Mouse (Mus musculus): ENCODE data around the gene Hoxd11.

Hoxd11 gene

DNA sequence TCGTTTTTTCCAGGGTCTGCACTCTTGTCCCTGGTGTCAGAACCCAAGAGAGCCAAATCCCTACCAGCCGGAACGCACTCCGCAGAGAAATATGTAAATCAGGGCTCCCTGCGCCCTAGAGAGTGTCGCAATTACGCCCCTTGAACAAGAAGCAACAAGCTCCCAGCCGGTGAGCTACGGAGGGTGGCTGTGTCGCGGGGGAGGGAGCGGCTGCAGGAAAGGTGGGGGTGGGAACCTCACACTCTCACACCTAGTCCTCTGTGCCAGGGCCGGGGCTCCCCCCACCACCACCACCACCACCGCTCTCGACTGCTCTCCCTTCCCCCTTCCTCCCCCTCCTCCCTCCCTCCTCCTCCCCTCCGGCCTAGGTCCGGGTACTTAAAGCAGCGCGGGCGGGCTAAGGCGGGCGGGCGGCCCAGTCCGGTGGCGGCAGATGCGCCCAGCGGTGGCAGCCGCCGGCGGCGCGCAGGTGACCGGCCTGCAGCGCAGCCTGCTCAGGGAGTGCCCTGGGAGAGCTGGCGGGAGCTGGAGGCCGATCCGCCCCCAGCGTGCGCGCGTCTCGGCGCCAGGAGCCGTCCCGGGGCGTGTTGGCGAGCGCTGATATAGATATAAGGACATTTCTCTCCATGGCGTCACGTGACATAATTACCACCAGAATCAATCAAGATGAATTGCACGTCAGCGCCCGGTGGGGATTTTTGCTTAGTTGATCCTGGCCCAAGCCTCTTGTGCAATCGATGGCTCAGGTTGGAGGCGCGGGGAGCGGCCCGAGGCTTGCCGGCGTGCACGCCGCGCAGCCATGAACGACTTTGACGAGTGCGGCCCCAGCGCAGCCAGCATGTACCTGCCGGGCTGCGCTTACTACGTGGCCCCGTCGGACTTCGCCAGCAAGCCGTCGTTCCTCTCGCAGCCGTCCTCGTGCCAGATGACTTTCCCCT lies 2.5 kb downstream of the Hoxd11 start:
- DNase-seq (ENCODE audit: inconsistent ontology term), result no peak

GRCm38 (mm10) chr2:74682796-74683195 lies 3.4 kb downstream of the Hoxd11 start:
- no peak for DNase-seq (ENCODE audit: inconsistent ontology term)

DNA sequence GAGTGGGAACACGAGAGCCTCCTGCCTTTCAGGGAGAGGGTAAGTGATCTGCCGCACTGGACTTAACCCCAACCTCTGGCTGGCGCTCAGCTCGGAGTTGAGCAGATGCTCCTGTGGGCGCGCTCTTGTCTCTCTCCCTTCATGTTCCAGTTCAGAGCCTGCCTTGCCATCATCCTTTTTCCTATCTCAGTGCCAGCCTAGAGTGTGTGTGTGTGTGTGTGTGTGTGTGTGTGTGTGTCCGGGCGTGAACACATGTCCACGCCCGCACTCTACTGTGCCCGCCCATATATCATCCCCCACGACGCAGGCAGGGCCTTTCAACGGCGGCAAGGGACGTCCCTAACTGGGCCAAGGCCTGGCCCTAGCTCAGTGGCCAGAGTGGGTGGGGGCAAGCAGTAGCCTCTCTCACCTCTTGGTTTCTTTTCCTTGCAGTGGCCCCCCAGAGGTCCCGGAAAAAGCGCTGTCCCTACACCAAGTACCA lies 4.2 kb downstream of the Hoxd11 start:
- DNase-seq (ENCODE audit: inconsistent ontology term), result no peak

GRCm38 (mm10) chr2:74684106-74684505 lies 4.7 kb downstream of the Hoxd11 start:
- no peak for DNase-seq (ENCODE audit: inconsistent ontology term)

GRCm38 (mm10) chr2:74685059-74685603 lies 5.8 kb downstream of the Hoxd11 start:
- DNase-seq (ENCODE audit: inconsistent ontology term), result no peak

DNA sequence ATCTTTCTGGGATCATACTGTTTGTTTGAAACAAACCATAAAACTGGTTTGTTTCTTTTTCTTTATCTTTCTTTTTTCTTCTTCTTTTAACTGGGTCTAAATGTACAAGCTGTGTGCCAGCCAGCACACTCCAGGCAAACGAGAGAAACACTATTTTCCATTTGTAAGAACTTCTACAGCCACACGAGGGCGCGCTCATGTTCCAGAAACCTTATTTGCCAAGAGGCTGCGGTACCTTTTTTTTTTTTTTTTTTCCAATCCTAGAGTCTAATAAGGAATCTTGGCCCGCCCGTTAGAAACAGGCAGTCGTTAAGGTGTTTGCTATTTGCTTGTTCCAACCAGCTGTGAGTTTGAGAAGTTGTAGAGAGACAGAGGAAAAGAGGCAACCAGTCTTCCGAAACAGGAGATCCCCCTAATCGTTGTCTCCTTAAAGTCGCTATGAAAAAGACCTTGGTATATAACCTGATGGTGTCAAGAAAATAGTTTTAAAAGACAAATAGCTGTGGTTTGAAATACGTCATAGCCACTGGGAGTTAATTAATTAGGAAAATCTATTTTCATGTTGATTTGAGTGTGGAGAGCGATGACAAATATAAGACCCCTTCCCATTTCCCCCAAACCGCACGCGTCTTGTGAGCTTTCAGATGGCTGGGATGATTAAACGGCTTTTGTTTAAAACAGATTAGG lies 7.1 kb downstream of the Hoxd11 start:
- no peak for DNase-seq (ENCODE audit: inconsistent ontology term)

DNA sequence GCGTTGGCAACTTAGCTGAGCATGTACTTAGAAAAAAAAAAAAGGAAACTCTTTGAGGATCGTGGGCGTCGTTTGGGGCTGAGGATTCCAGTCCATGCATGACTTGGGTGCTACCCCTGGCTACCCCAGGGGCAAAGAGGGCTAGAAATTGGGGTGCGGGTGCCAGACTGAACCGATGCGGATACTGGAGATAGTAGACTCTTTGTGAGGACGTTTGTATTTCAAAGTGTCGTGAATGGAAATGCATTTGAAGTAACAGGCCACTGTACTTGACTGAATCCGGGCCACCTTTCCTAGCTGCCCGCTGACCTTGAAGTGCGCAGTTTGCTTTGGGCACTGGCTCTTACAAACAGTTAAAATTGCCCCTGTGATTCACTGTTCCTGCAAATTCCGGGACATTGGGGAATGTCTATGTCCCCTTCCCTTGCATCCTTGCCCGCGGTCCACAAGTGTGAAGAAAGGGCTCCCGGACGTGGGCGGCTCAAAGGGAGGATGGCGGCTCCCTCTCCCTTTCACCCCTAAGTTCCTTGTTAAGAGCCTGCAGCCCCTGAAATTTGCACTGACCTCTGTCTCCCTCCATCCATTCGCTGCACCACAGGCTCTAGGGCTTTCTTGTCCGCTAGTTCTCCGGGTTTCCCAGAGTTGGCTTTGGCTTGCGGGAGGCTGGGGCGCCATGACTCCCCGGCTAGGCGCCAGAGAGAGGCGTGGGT lies 7.8 kb downstream of the Hoxd11 start:
- DNase-seq (ENCODE audit: inconsistent ontology term), result no peak

- DNase-seq (ENCODE audit: inconsistent ontology term), result no peak
Observed at GRCm38 (mm10) chr2:74687698-74688555, 8.6 kb downstream of the Hoxd11 start.

- no peak for DNase-seq (ENCODE audit: inconsistent ontology term)
Observed at GRCm38 (mm10) chr2:74688795-74689573, 9.6 kb downstream of the Hoxd11 start.

DNA sequence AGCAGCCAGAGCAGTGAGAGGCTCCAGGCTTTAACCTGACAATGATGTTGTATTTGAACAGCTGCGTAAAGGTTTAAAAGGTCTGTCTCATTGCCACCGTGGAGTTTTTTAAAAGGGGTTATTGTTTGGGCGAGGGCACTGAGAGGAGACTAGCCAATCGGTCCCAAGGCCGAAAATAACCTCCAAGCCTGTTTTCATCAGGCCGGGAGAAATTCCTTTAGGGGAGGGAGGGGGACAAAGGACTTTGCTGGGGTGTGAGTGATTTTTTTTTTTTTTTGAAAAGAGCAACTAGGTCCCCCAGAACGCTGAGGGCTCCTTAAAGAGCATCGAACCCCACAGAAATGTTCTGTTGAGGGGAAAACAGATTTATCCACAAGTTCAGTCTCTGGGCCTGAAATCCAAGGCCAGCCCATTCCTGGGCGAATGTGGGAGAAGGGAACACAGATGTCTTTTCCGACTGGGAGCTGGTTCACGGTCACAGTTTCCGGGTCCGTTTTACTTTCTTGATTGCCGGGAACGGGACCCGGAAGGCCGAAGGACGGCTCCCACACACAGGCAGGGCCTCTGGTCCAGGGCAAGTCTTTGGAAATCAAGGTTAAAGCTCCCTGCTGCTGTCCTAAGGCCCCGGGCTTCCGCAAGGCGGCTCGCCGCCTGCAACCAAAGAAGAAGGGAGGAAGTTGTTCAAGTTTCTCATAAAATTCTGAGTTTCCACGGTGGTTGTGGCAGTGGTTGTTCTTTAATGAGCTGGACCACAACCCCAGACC lies 10.4 kb downstream of the Hoxd11 start:
- DNase-seq (ENCODE audit: inconsistent ontology term), result no peak

- DNase-seq (ENCODE audit: inconsistent ontology term), result no peak
Observed at GRCm38 (mm10) chr2:74690338-74690716, 11.0 kb downstream of the Hoxd11 start.

DNA sequence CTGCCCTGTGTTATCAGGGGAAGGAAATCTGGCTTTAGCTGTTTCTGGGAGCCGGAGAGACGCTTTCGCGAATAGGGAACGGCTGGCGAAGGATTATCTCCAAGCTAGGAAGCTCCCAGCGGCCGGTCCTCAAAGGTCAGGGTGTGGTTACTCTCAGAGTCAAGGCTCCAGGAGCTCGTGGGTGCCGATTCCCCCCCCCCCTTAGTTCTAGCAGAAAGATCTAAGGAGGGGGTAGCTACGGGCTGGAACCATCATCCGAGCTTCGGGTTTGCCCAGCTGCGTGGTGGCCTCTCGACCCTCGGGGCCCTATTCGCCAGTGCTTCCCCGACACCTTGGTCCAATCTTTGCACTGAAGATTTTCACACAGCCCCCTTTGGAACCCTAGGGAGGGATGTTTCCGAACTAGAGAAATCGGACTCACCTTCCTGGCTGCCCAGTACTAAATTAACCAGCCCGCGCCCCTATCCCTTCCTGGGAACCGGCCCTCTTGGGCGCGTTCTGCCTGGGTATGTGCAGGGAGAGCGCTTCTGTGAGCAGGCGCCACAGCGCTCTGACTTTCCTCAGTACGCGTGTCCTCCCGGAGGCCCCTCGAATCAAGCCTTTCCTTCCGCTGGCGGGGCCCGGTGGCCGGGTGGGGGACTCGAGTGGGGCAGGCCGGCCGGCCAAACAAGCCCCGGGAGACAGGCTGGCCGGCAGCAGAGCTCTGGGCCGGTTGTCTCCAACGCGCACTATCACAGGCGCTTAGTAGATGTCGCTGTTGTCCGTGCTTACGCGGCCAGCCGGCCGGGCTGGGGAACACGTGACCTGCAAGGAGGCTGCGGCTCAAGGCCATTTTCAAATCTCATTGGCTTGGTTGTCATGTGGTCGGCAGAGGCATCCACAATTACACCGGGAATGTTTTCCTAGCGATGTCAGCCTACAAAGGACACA lies 11.9 kb downstream of the Hoxd11 start, which contains the start of gene Hoxd10:
Gene Hoxd10 (plus strand): TSS at position 903 of the 930 bp plus-strand sequence.
- no peak for DNase-seq (ENCODE audit: inconsistent ontology term)

GRCm38 (mm10) chr2:74691995-74692807 lies 12.8 kb downstream of the Hoxd11 start:
- no peak for DNase-seq (ENCODE audit: inconsistent ontology term)

GRCm38 (mm10) chr2:74692808-74693431 lies 13.6 kb downstream of the Hoxd11 start:
- DNase-seq (ENCODE audit: inconsistent ontology term), result no peak

GRCm38 (mm10) chr2:74693432-74693827 lies 14.1 kb downstream of the Hoxd11 start:
- no peak for DNase-seq (ENCODE audit: inconsistent ontology term)

- DNase-seq (ENCODE audit: inconsistent ontology term), result no peak
Observed at GRCm38 (mm10) chr2:74694066-74694465, 14.7 kb downstream of the Hoxd11 start.

DNA sequence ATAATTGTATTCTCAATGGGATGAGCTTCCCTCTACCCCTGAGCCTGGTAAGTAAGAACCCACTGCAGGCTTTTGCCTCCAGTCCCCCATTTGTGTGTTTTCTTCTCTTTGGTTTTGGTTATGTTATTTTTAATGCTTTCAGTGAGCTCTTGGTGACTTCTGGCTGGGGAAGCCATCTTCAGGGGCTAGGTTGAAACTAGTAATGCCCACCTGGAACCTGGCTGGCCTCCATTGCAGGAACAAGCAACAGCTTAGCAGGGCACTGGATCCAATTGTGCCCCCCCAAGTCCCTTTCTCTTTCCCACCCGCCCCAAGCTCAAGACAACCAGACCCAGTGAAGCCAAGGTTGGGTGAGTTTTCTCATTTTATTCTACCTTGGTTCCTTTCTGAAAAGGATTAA lies 16.0 kb downstream of the Hoxd11 start:
- no peak for DNase-seq (ENCODE audit: inconsistent ontology term)
